Mouse (Mus musculus) E14TG2a.4 (cell line): ENCODE data around the gene Fam171b.

ENCODE experiments used
- CTCF ChIP-seq: conservative IDR thresholded peaks from 2 replicates; pipeline ENCODE4 v1.5.1; 2014; ENCODE audit warnings: low read length
- NANOG ChIP-seq: IDR thresholded peaks from 2 replicates; pipeline ENCODE4 v1.6.1; 2014; ENCODE audit warnings: borderline replicate concordance, low read length, mixed read lengths
- POU5F1 ChIP-seq: IDR thresholded peaks from 2 replicates; pipeline ENCODE4 v1.6.1; 2014; ENCODE audit warnings: low read length, borderline replicate concordance

- TF ChIP-seq CTCF (no peak), POU5F1 (no peak), NANOG (no peak)
Measured at GRCm38 (mm10) chr2:83828895-83829539, 16.6 kb downstream of the Fam171b start.
